ENCODE assay signal across 14 mouse cellular contexts in the genomic region with DNA sequence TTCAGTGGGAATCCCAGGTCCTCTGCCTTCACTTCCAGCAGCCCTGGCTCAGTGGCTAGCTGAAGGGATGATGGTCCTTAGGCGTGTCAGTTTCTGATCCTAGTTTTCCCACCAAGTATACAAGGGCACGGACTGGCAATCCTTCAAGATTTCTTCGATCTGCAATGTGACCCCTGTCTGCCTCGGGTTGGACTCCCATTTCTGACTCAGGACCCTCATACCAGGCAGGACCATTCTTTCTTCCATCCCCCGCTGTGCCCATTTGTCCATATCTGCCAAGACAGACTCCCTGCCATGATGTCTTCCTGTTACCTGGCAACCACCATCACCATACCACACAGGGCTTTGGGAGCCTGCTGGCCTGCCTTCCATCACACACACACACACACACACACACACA.
DNase-seq lines count a peak whose midpoint lies in the region; ATAC-seq lines count a peak whose summit lies in the region.
"Had no signal": no experiment of that assay in that cellular context is flagged by ENCODE, and none has a peak within 500 bp of the region (broad histone marks: within the 10 kb centered on the region; RNA-seq: fewer than 3 reads in every experiment).

No protein-coding gene starts in this region.

- no peaks in the 10 kb centered on the region for H3K9me3 ChIP-seq in forebrain, embryonic 12.5 days
- no peaks in the 10 kb centered on the region for H3K9me3 ChIP-seq in forebrain, embryonic 16.5 days (ENCODE audit: control insufficient read depth, low read length)
- H3K9me3 ChIP-seq in hindbrain, embryonic 13.5 days: no peaks in the 10 kb centered on the region
- H3K9me3 ChIP-seq in neural tube, embryonic 12.5 days: no peaks in the 10 kb centered on the region
- H3K9me3 ChIP-seq: liver, embryonic 12.5 days had no signal

- no peak for ATAC-seq in forebrain, embryonic 12.5 days (ENCODE audit: low FRiP score)
- ATAC-seq in forebrain, embryonic 16.5 days: no peak
- ATAC-seq in hindbrain, embryonic 13.5 days (ENCODE audit: low FRiP score): peak; percentile 33; the same call in 1 of the 2 replicates
- peak; percentile 57 for ATAC-seq in neural tube, embryonic 12.5 days (ENCODE audit: low FRiP score, low read depth)
- ATAC-seq: liver, embryonic 12.5 days had no signal

- H3K4me3 ChIP-seq in forebrain, embryonic 12.5 days (replicated peaks): no peak overlapping the region
- no peak overlapping the region for H3K4me3 ChIP-seq in forebrain, embryonic 16.5 days (replicated peaks; ENCODE audit: low read length)
- no peak overlapping the region for H3K4me3 ChIP-seq in hindbrain, embryonic 13.5 days
- no peak overlapping the region; the same call in 1 of the 2 replicates for H3K4me3 ChIP-seq in neural tube, embryonic 12.5 days
- H3K4me3 ChIP-seq: liver, embryonic 12.5 days had no signal

- H3K36me3 ChIP-seq in forebrain, embryonic 12.5 days (replicated peaks): no peaks in the 10 kb centered on the region
- no peaks in the 10 kb centered on the region for H3K36me3 ChIP-seq in forebrain, embryonic 16.5 days (ENCODE audit: control insufficient read depth, insufficient read depth)
- H3K36me3 ChIP-seq in hindbrain, embryonic 13.5 days: no peaks in the 10 kb centered on the region
- H3K36me3 ChIP-seq in neural tube, embryonic 12.5 days: no peaks in the 10 kb centered on the region
- H3K36me3 ChIP-seq: G1E; liver, embryonic 12.5 days had no signal

- H3K4me2 ChIP-seq in forebrain, embryonic 12.5 days: no peak overlapping the region
- H3K4me2 ChIP-seq in forebrain, embryonic 16.5 days (ENCODE audit: low read length): no peak overlapping the region
- no peak overlapping the region for H3K4me2 ChIP-seq in hindbrain, embryonic 13.5 days
- H3K4me2 ChIP-seq in neural tube, embryonic 12.5 days (replicated peaks): 0 out of 2 replicates have a peak overlapping the region, but pooled peaks have one; percentile 22
- H3K4me2 ChIP-seq: liver, embryonic 12.5 days had no signal

- H3K27ac ChIP-seq in forebrain, embryonic 12.5 days: 0 out of 2 replicates have a peak overlapping the region, but pooled peaks have one; percentile 42
- H3K27ac ChIP-seq in forebrain, embryonic 16.5 days (ENCODE audit: low read length): no peak overlapping the region
- H3K27ac ChIP-seq in hindbrain, embryonic 13.5 days: peak overlapping the region; percentile 82
- H3K27ac ChIP-seq in neural tube, embryonic 12.5 days: no peak overlapping the region
- H3K27ac ChIP-seq: liver, embryonic 12.5 days had no signal

- peaks cover 70% of the 10 kb centered on the region for H3K4me1 ChIP-seq in forebrain, embryonic 12.5 days
- H3K4me1 ChIP-seq in forebrain, embryonic 16.5 days (replicated peaks; ENCODE audit: control insufficient read depth, insufficient read depth, low read length): peaks cover 38% of the 10 kb centered on the region
- H3K4me1 ChIP-seq in hindbrain, embryonic 13.5 days (replicated peaks): peaks cover 77% of the 10 kb centered on the region
- H3K4me1 ChIP-seq in neural tube, embryonic 12.5 days: peaks cover 42% of the 10 kb centered on the region
- H3K4me1 ChIP-seq: liver, embryonic 12.5 days had no signal

- no peak overlapping the region for H3K9ac ChIP-seq in forebrain, embryonic 12.5 days
- no peak overlapping the region for H3K9ac ChIP-seq in forebrain, embryonic 16.5 days (replicated peaks; ENCODE audit: low read depth, low read length)
- no peak overlapping the region for H3K9ac ChIP-seq in hindbrain, embryonic 13.5 days
- no peak overlapping the region for H3K9ac ChIP-seq in neural tube, embryonic 12.5 days
- H3K9ac ChIP-seq: liver, embryonic 12.5 days had no signal

- 60% methylated on average over 5 of the region's 5 CpGs for WGBS in forebrain, embryonic 12.5 days
- WGBS in forebrain, embryonic 16.5 days: 55% methylated on average over 5 of the region's 5 CpGs
- WGBS in hindbrain, embryonic 13.5 days: 31% methylated on average over 5 of the region's 5 CpGs
- WGBS in neural tube, embryonic 12.5 days: 61% methylated on average over 5 of the region's 5 CpGs

- H3K27me3 ChIP-seq in forebrain, embryonic 12.5 days: no peaks in the 10 kb centered on the region
- no peaks in the 10 kb centered on the region for H3K27me3 ChIP-seq in forebrain, embryonic 16.5 days (replicated peaks; ENCODE audit: control insufficient read depth, insufficient read depth, low read length)
- H3K27me3 ChIP-seq in hindbrain, embryonic 13.5 days: peaks cover 10% of the 10 kb centered on the region
- H3K27me3 ChIP-seq in neural tube, embryonic 12.5 days (replicated peaks): no peaks in the 10 kb centered on the region
- H3K27me3 ChIP-seq: liver, embryonic 12.5 days had no signal

- DNase-seq in cerebellum, adult 8-10 months: peak; percentile 89
- no peak for DNase-seq in natural killer cell, adult 2 months (ENCODE audit: low spot score in 2 of 2)
- DNase-seq in ovary, postnatal 14 days (ENCODE audit: low spot score): no peak
- no peak for DNase-seq in spleen, postnatal 36 days (ENCODE audit: low spot score in 2 of 2)
- DNase-seq: layer of hippocampus, adult 9-11 months; lung, postnatal 4 days; spleen, adult 18-20 months; thymus, adult 18-20 months had no signal

Comparison
In these comparisons a context has a peak if more than half of its experiments do, and no peak if none do; other contexts are left out.
1. H3K27ac ChIP-seq: peak in forebrain, embryonic 12.5 days (single experiment) and hindbrain, embryonic 13.5 days (single experiment); none in forebrain, embryonic 16.5 days (single experiment) and neural tube, embryonic 12.5 days (single experiment).
2. ATAC-seq: peak in hindbrain, embryonic 13.5 days (single experiment) and neural tube, embryonic 12.5 days (single experiment); none in forebrain, embryonic 12.5 days (single experiment) and forebrain, embryonic 16.5 days (single experiment).